Mouse (Mus musculus): ENCODE data around the gene Cacna1c. TPM values are rescaled to one million over a fixed set of nuclear protein-coding genes. Genes with fewer than 3 reads are reported as not detected.

Cacna1c gene
- polyA plus RNA-seq, 2 experiments = 8.9 to 29.0 TPM

GRCm38 (mm10) chr6:118754439-118754838 lies 441.8 kb downstream of the Cacna1c start:
- peaks cover 3% of the 10 kb centered on the region; the same call in 1 of the 2 replicates for H3K36me3 ChIP-seq (ENCODE audit: control insufficient read depth, insufficient read depth, low read length)
- TF ChIP-seq POLR2A (IDR thresholded peaks at IDR 0.05; ENCODE audit: borderline replicate concordance, extremely low read depth, insufficient read depth, insufficient read length) = no peak
- no peak overlapping the region for H3K27ac ChIP-seq (replicated peaks; ENCODE audit: low read depth, low read length)
- H3K4me2 ChIP-seq (replicated peaks; ENCODE audit: low read depth, low read length, severe bottlenecking) = no peak overlapping the region
- H3K4me3 ChIP-seq (replicated peaks; ENCODE audit: low read length) = no peak overlapping the region
- ATAC-seq (ENCODE audit: low FRiP score, low read depth) = no peak
- no peak overlapping the region for H3K9ac ChIP-seq (ENCODE audit: low read depth, low read length, severe bottlenecking)
- WGBS = 77% methylated on average over 3 of the region's 3 CpGs
- H3K4me1 ChIP-seq (ENCODE audit: control insufficient read depth, insufficient read depth, low read length) = no peaks in the 10 kb centered on the region
- peak; percentile 30 for DNase-seq (ENCODE audit: low spot score)
- no peaks in the 10 kb centered on the region for H3K27me3 ChIP-seq (ENCODE audit: control insufficient read depth, insufficient read depth, low read length)
- no peaks in the 10 kb centered on the region for H3K9me3 ChIP-seq (ENCODE audit: control insufficient read depth, low read length)

- no peak for DNase-seq (ENCODE audit: low spot score)
These were observed 442.4 kb downstream of the Cacna1c start for GRCm38 (mm10) chr6:118753787-118754186.

GRCm38 (mm10) chr6:118753064-118753463 lies 443.2 kb downstream of the Cacna1c start:
- H3K9me3 ChIP-seq (ENCODE audit: control insufficient read depth, low read length) = no peaks in the 10 kb centered on the region
- ATAC-seq (ENCODE audit: low FRiP score, low read depth) (no peak), DNase-seq (ENCODE audit: low spot score) (no peak)
- 77% methylated on average over 5 of the region's 5 CpGs for WGBS
- TF ChIP-seq POLR2A (IDR thresholded peaks at IDR 0.05; ENCODE audit: borderline replicate concordance, extremely low read depth, insufficient read depth, insufficient read length) = no peak
- no peak overlapping the region for H3K4me3 ChIP-seq (replicated peaks; ENCODE audit: low read length)
- peaks cover 8% of the 10 kb centered on the region; the same call in 1 of the 2 replicates for H3K36me3 ChIP-seq (ENCODE audit: control insufficient read depth, insufficient read depth, low read length)
- no peaks in the 10 kb centered on the region for H3K27me3 ChIP-seq (ENCODE audit: control insufficient read depth, insufficient read depth, low read length)
- H3K4me2 ChIP-seq (replicated peaks; ENCODE audit: low read depth, low read length, severe bottlenecking) = no peak overlapping the region
- no peak overlapping the region for H3K27ac ChIP-seq (replicated peaks; ENCODE audit: low read depth, low read length)
- no peak overlapping the region for H3K9ac ChIP-seq (ENCODE audit: low read depth, low read length, severe bottlenecking)
- H3K4me1 ChIP-seq (ENCODE audit: control insufficient read depth, insufficient read depth, low read length) = no peaks in the 10 kb centered on the region

More at GRCm38 (mm10) chr6:118753787-118754186, 442.4 kb downstream of the Cacna1c start:
- no peak overlapping the region for H3K4me3 ChIP-seq (replicated peaks; ENCODE audit: low read length)
- WGBS = 90% methylated on average over 8 of the region's 8 CpGs
- peaks cover 6% of the 10 kb centered on the region; the same call in 1 of the 2 replicates for H3K36me3 ChIP-seq (ENCODE audit: control insufficient read depth, insufficient read depth, low read length)
- no peaks in the 10 kb centered on the region for H3K4me1 ChIP-seq (ENCODE audit: control insufficient read depth, insufficient read depth, low read length)
- no peak overlapping the region for H3K27ac ChIP-seq (replicated peaks; ENCODE audit: low read depth, low read length)
- no peak for ATAC-seq (ENCODE audit: low FRiP score, low read depth)
- no peak for TF ChIP-seq POLR2A (IDR thresholded peaks at IDR 0.05; ENCODE audit: borderline replicate concordance, extremely low read depth, insufficient read depth, insufficient read length)
- no peak overlapping the region for H3K4me2 ChIP-seq (replicated peaks; ENCODE audit: low read depth, low read length, severe bottlenecking)
- H3K9ac ChIP-seq (ENCODE audit: low read depth, low read length, severe bottlenecking) = no peak overlapping the region
- H3K9me3 ChIP-seq (ENCODE audit: control insufficient read depth, low read length) = no peaks in the 10 kb centered on the region
- H3K27me3 ChIP-seq (ENCODE audit: control insufficient read depth, insufficient read depth, low read length) = no peaks in the 10 kb centered on the region

GRCm38 (mm10) chr6:118749285-118749684 lies 446.9 kb downstream of the Cacna1c start:
- Histone ChIP-seq H3K36me3 (ENCODE audit: control insufficient read depth, insufficient read depth, low read length) (peaks cover 8% of the 10 kb centered on the region; the same call in 1 of the 2 replicates), H3K27me3 (ENCODE audit: control insufficient read depth, insufficient read depth, low read length) (no peaks in the 10 kb centered on the region), H3K9me3 (ENCODE audit: control insufficient read depth, low read length) (no peaks in the 10 kb centered on the region), H3K4me1 (ENCODE audit: control insufficient read depth, insufficient read depth, low read length) (no peaks in the 10 kb centered on the region), H3K4me3 (replicated peaks; ENCODE audit: low read length) (no peak overlapping the region), H3K9ac (ENCODE audit: low read depth, low read length, severe bottlenecking) (no peak overlapping the region), H3K4me2 (replicated peaks; ENCODE audit: low read depth, low read length, severe bottlenecking) (no peak overlapping the region), H3K27ac (replicated peaks; ENCODE audit: low read depth, low read length) (no peak overlapping the region)
- TF ChIP-seq POLR2A (IDR thresholded peaks at IDR 0.05; ENCODE audit: borderline replicate concordance, extremely low read depth, insufficient read depth, insufficient read length) = no peak
- no peak for ATAC-seq (ENCODE audit: low FRiP score, low read depth)
- DNase-seq (ENCODE audit: low spot score) = no peak
- 91% methylated on average over 1 of the region's 1 CpGs for WGBS

GRCm38 (mm10) chr6:118742701-118743100 lies 453.5 kb downstream of the Cacna1c start:
- no peak overlapping the region for H3K9ac ChIP-seq (ENCODE audit: low read depth, low read length, severe bottlenecking)
- no peaks in the 10 kb centered on the region for H3K9me3 ChIP-seq (ENCODE audit: control insufficient read depth, low read length)
- 61% methylated on average over 6 of the region's 6 CpGs for WGBS
- no peaks in the 10 kb centered on the region for H3K27me3 ChIP-seq (ENCODE audit: control insufficient read depth, insufficient read depth, low read length)
- no peak overlapping the region for H3K4me3 ChIP-seq (replicated peaks; ENCODE audit: low read length)
- H3K4me1 ChIP-seq (ENCODE audit: control insufficient read depth, insufficient read depth, low read length) = no peaks in the 10 kb centered on the region
- H3K27ac ChIP-seq (replicated peaks; ENCODE audit: low read depth, low read length) = no peak overlapping the region
- no peaks in the 10 kb centered on the region for H3K36me3 ChIP-seq (ENCODE audit: control insufficient read depth, insufficient read depth, low read length)
- no peak for TF ChIP-seq POLR2A (IDR thresholded peaks at IDR 0.05; ENCODE audit: borderline replicate concordance, extremely low read depth, insufficient read depth, insufficient read length)
- ATAC-seq (ENCODE audit: low FRiP score, low read depth) (no peak), DNase-seq (ENCODE audit: low spot score) (no peak)
- H3K4me2 ChIP-seq (replicated peaks; ENCODE audit: low read depth, low read length, severe bottlenecking) = no peak overlapping the region

GRCm38 (mm10) chr6:118741841-118742240 lies 454.4 kb downstream of the Cacna1c start:
- Histone ChIP-seq H3K4me1 (ENCODE audit: control insufficient read depth, insufficient read depth, low read length) (no peaks in the 10 kb centered on the region), H3K4me3 (replicated peaks; ENCODE audit: low read length) (no peak overlapping the region), H3K36me3 (ENCODE audit: control insufficient read depth, insufficient read depth, low read length) (no peaks in the 10 kb centered on the region), H3K4me2 (replicated peaks; ENCODE audit: low read depth, low read length, severe bottlenecking) (no peak overlapping the region), H3K9ac (ENCODE audit: low read depth, low read length, severe bottlenecking) (no peak overlapping the region), H3K9me3 (ENCODE audit: control insufficient read depth, low read length) (no peaks in the 10 kb centered on the region), H3K27ac (replicated peaks; ENCODE audit: low read depth, low read length) (no peak overlapping the region), H3K27me3 (ENCODE audit: control insufficient read depth, insufficient read depth, low read length) (no peaks in the 10 kb centered on the region)
- DNase-seq (ENCODE audit: low spot score) (no peak), ATAC-seq (ENCODE audit: low FRiP score, low read depth) (no peak)
- no peak for TF ChIP-seq POLR2A (IDR thresholded peaks at IDR 0.05; ENCODE audit: borderline replicate concordance, extremely low read depth, insufficient read depth, insufficient read length)
- WGBS = 95% methylated on average over 14 of the region's 14 CpGs

All from limb, embryonic 14.5 days (tissue).